Mouse (Mus musculus): ENCODE measurements around the gene Lamc1. TPM values are rescaled to one million over a fixed set of nuclear protein-coding genes. Genes with fewer than 3 reads are reported as not detected.

The Lamc1 gene
- polyA plus RNA-seq, 1 experiment from 2014 or later = 14.4 TPM

DNA sequence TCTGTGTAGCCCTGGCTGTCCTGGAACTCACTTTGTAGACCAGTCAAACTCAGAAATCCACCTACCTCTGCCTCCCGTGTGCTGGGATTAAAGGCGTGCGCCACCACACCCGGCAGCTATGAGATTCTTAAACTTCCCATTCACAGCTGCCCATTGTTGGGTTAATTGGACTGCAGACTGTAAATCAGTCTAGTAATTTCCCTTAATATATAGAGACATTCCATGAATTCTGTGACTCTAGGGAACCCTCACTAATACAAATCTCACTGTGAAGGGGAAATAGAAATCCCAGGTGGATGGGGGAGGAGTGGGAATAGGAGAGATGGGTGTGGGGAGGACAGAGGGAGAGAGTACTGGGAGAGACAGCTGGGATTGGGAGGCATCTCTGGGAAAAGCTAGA is 29.3 kb upstream of the Lamc1 start:
- no peak overlapping the region for H3K4me2 ChIP-seq (ENCODE audit: low read length)
- no peak overlapping the region for H3K27ac ChIP-seq (ENCODE audit: low read length)
- H3K4me1 ChIP-seq (replicated peaks; ENCODE audit: control insufficient read depth, insufficient read depth, low read length) = no peaks in the 10 kb centered on the region
- no peak overlapping the region for H3K9ac ChIP-seq (replicated peaks; ENCODE audit: low read depth, low read length)
- H3K9me3 ChIP-seq (ENCODE audit: control insufficient read depth, low read length) = no peaks in the 10 kb centered on the region
- no peaks in the 10 kb centered on the region for H3K27me3 ChIP-seq (replicated peaks; ENCODE audit: control insufficient read depth, insufficient read depth, low read length)
- ATAC-seq = no peak
- H3K36me3 ChIP-seq (ENCODE audit: control insufficient read depth, insufficient read depth) = no peaks in the 10 kb centered on the region
- WGBS = 78% methylated on average over 4 of the region's 4 CpGs
- no peak overlapping the region for H3K4me3 ChIP-seq (replicated peaks; ENCODE audit: low read length)

DNA sequence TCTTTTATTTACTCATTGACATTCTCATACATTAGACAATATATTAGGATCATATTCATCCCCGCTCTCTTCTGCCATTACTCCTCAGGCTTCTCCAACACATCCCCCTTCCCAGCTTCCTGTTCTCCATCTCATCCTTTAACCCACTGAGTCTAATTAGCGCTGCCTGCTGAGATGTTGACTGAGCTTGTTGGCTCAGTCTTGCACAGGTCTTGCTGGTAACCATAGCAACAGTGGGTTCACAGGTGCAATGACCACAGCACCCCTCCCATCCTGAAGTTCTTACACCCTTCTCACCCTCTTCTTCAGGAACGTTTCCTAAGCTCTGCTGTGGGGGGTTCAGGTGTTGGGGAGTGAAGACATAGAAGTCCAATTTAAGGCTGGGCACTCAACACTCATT is 28.0 kb upstream of the Lamc1 start:
- Histone ChIP-seq H3K4me1 (replicated peaks; ENCODE audit: control insufficient read depth, insufficient read depth, low read length) (no peaks in the 10 kb centered on the region), H3K9me3 (ENCODE audit: control insufficient read depth, low read length) (no peaks in the 10 kb centered on the region), H3K27me3 (replicated peaks; ENCODE audit: control insufficient read depth, insufficient read depth, low read length) (no peaks in the 10 kb centered on the region), H3K4me3 (replicated peaks; ENCODE audit: low read length) (no peak overlapping the region), H3K9ac (replicated peaks; ENCODE audit: low read depth, low read length) (no peak overlapping the region), H3K27ac (ENCODE audit: low read length) (no peak overlapping the region), H3K4me2 (ENCODE audit: low read length) (no peak overlapping the region), H3K36me3 (ENCODE audit: control insufficient read depth, insufficient read depth) (no peaks in the 10 kb centered on the region)
- WGBS = 41% methylated on average over 3 of the region's 3 CpGs
- ATAC-seq = no peak

DNA sequence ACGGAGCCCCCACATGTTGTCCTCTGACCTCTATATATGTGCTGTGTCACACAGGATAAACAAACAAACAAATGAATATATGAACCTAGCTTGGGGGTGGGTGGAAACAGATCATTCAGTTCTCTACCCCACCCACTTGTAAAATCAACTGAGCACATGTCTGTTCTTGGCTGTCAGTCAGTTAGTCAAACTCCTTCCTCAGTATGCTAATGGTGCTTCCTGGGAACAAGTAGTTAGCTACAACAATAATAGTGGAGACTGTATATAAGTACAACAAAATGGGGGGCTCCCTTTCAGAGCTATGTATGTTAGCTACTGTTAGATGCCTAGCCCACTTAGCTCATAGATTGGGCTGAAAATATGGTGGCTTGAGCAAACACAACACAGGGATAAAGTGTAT is 24.6 kb upstream of the Lamc1 start:
- Histone ChIP-seq H3K9ac (replicated peaks; ENCODE audit: low read depth, low read length) (no peak overlapping the region), H3K9me3 (ENCODE audit: control insufficient read depth, low read length) (no peaks in the 10 kb centered on the region), H3K4me1 (replicated peaks; ENCODE audit: control insufficient read depth, insufficient read depth, low read length) (no peaks in the 10 kb centered on the region), H3K27ac (ENCODE audit: low read length) (no peak overlapping the region), H3K4me2 (ENCODE audit: low read length) (no peak overlapping the region), H3K27me3 (replicated peaks; ENCODE audit: control insufficient read depth, insufficient read depth, low read length) (no peaks in the 10 kb centered on the region), H3K4me3 (replicated peaks; ENCODE audit: low read length) (no peak overlapping the region), H3K36me3 (ENCODE audit: control insufficient read depth, insufficient read depth) (no peaks in the 10 kb centered on the region)
- 88% methylated on average over 1 of the region's 1 CpGs for WGBS
- no peak for ATAC-seq

DNA sequence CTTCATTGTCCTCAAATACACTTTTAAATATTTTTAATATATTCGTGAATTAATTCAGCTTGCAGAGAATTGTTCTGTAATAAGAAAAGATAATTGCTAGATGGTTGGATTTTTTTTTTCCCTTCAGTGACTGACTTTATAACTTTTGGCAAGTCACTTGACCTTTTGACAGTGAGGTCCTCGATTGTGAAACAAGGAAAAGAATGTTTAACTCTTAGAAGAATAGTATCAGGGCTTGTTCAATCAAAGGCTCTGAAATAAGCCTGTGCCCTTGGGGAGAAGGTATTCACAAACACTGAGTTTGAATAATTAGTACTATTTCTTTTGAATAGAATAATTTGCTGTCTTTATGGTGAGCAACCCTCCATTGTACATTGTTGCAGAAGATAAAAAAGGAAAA is 21.9 kb upstream of the Lamc1 start:
- ATAC-seq = no peak
- Histone ChIP-seq H3K9me3 (ENCODE audit: control insufficient read depth, low read length) (no peaks in the 10 kb centered on the region), H3K4me2 (ENCODE audit: low read length) (no peak overlapping the region), H3K36me3 (ENCODE audit: control insufficient read depth, insufficient read depth) (no peaks in the 10 kb centered on the region), H3K27ac (ENCODE audit: low read length) (no peak overlapping the region), H3K4me3 (replicated peaks; ENCODE audit: low read length) (no peak overlapping the region), H3K4me1 (replicated peaks; ENCODE audit: control insufficient read depth, insufficient read depth, low read length) (no peaks in the 10 kb centered on the region), H3K9ac (replicated peaks; ENCODE audit: low read depth, low read length) (no peak overlapping the region), H3K27me3 (replicated peaks; ENCODE audit: control insufficient read depth, insufficient read depth, low read length) (no peaks in the 10 kb centered on the region)
- WGBS = 39% methylated on average over 2 of the region's 2 CpGs

DNA sequence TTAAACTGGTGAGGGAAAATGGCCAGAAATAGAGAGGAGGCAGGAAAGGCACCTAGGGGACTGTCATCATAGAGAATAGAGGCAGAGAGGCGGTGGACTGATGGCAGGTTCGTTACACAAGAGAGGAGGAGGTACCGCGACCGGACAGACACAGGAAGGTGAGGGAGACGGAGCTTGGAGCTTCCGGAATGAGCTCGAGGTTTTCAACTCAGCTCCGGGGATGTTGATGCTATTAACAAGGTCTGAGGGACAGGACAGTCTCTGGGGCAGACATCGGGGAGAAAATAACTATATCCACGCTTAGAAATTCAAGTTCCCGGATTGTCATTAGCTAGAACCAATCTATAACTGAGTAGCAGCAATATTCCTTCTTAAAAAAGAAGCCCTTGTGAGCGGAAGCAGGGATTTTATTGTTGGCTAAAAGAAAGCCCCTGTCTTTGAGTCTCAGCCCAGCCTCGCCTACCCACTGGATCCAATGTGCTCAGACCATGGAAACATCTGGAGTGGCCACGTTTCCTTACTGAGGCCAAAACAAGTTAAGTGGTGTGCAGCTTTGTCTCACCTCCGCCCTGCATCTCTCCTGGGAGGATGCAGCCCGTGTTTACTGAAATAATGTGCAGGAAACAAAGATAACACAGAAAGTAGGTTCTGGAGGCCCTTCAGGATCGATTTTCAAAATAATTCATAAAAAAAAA is 21.3 kb upstream of the Lamc1 start:
- Histone ChIP-seq H3K4me2 (ENCODE audit: low read length) (no peak overlapping the region), H3K4me3 (replicated peaks; ENCODE audit: low read length) (no peak overlapping the region), H3K9ac (replicated peaks; ENCODE audit: low read depth, low read length) (no peak overlapping the region), H3K4me1 (replicated peaks; ENCODE audit: control insufficient read depth, insufficient read depth, low read length) (no peaks in the 10 kb centered on the region), H3K27me3 (replicated peaks; ENCODE audit: control insufficient read depth, insufficient read depth, low read length) (no peaks in the 10 kb centered on the region), H3K9me3 (ENCODE audit: control insufficient read depth, low read length) (no peaks in the 10 kb centered on the region), H3K27ac (ENCODE audit: low read length) (no peak overlapping the region), H3K36me3 (ENCODE audit: control insufficient read depth, insufficient read depth) (no peaks in the 10 kb centered on the region)
- ATAC-seq = no peak
- WGBS = 63% methylated on average over 18 of the region's 18 CpGs

DNA sequence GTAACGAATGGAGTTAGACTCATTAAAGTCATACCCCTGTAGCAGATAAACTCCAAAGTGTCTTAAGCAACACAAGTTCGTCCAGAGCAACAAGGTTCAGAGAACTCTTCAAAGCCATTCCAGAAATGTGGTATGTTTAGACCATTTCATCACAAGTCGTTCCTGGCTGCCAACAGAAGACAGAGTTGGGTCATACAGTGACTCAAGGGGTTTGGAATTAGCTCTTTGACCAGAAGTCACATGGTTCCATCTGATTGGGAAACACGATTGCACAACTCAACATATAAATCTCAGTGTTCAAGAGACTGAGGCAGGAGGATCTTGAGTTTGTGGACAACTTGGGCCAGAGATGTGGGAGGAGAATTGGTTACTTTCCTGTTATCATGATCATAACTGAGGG is 18.4 kb upstream of the Lamc1 start:
- no peak overlapping the region for H3K4me2 ChIP-seq (ENCODE audit: low read length)
- H3K9ac ChIP-seq (replicated peaks; ENCODE audit: low read depth, low read length) = no peak overlapping the region
- no peak overlapping the region for H3K27ac ChIP-seq (ENCODE audit: low read length)
- 78% methylated on average over 4 of the region's 4 CpGs for WGBS
- no peak for ATAC-seq
- H3K36me3 ChIP-seq (ENCODE audit: control insufficient read depth, insufficient read depth) = no peaks in the 10 kb centered on the region
- no peaks in the 10 kb centered on the region for H3K9me3 ChIP-seq (ENCODE audit: control insufficient read depth, low read length)
- H3K4me3 ChIP-seq (replicated peaks; ENCODE audit: low read length) = no peak overlapping the region
- no peaks in the 10 kb centered on the region for H3K27me3 ChIP-seq (replicated peaks; ENCODE audit: control insufficient read depth, insufficient read depth, low read length)
- no peaks in the 10 kb centered on the region for H3K4me1 ChIP-seq (replicated peaks; ENCODE audit: control insufficient read depth, insufficient read depth, low read length)

DNA sequence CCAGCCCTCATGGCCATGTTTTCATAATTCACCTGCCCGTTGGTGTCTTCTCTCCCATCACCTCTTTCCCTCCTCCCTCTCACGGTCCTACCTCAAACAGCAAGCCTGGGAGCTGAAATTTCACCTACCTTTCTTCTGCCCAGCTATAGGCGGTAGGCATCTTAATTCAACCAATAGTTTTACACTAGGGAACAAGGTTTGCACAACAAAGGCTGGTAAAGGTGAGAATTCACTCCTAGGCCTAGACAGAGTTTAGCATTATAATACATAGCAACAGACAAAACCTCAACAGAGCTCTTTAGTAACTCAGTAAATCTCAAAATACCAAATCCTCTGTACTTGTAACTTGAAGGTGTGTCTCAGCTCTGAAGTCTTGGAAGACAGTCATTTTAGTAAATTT is 15.1 kb upstream of the Lamc1 start:
- WGBS = 67% methylated on average over 3 of the region's 3 CpGs
- H3K36me3 ChIP-seq (ENCODE audit: control insufficient read depth, insufficient read depth) = no peaks in the 10 kb centered on the region

DNA sequence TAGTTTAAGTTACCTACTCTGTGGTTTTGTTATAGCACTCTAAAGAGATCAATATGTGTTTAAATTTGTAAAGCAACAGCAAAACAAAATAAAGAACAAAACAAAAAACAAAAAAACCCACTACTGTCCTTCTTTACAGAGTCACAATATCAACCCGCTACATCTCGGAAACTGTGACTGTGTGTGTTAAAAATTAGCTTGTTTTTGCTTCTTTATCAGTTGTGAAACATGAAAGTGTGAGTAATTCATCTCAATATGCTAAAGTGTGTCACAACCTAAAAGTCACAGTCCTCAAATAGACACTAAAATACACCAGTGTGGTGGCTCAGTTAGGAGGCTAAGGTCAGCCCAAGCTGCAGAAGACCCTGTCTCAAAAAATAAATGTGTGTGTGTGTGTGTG is 14.5 kb upstream of the Lamc1 start:
- WGBS = 99% methylated on average over 2 of the region's 2 CpGs
- no peak for ATAC-seq
- Histone ChIP-seq H3K9ac (replicated peaks; ENCODE audit: low read depth, low read length) (no peak overlapping the region), H3K27ac (ENCODE audit: low read length) (no peak overlapping the region), H3K27me3 (replicated peaks; ENCODE audit: control insufficient read depth, insufficient read depth, low read length) (no peaks in the 10 kb centered on the region), H3K4me2 (ENCODE audit: low read length) (no peak overlapping the region), H3K4me1 (replicated peaks; ENCODE audit: control insufficient read depth, insufficient read depth, low read length) (no peaks in the 10 kb centered on the region), H3K36me3 (ENCODE audit: control insufficient read depth, insufficient read depth) (no peaks in the 10 kb centered on the region), H3K9me3 (ENCODE audit: control insufficient read depth, low read length) (no peaks in the 10 kb centered on the region), H3K4me3 (replicated peaks; ENCODE audit: low read length) (no peak overlapping the region)

More for the DNA sequence above, 15.1 kb upstream of the Lamc1 start:
- Histone ChIP-seq H3K27ac (ENCODE audit: low read length) (no peak overlapping the region), H3K4me2 (ENCODE audit: low read length) (no peak overlapping the region), H3K9me3 (ENCODE audit: control insufficient read depth, low read length) (no peaks in the 10 kb centered on the region), H3K4me1 (replicated peaks; ENCODE audit: control insufficient read depth, insufficient read depth, low read length) (no peaks in the 10 kb centered on the region), H3K27me3 (replicated peaks; ENCODE audit: control insufficient read depth, insufficient read depth, low read length) (no peaks in the 10 kb centered on the region), H3K9ac (replicated peaks; ENCODE audit: low read depth, low read length) (no peak overlapping the region), H3K4me3 (replicated peaks; ENCODE audit: low read length) (no peak overlapping the region)
- no peak for ATAC-seq

DNA sequence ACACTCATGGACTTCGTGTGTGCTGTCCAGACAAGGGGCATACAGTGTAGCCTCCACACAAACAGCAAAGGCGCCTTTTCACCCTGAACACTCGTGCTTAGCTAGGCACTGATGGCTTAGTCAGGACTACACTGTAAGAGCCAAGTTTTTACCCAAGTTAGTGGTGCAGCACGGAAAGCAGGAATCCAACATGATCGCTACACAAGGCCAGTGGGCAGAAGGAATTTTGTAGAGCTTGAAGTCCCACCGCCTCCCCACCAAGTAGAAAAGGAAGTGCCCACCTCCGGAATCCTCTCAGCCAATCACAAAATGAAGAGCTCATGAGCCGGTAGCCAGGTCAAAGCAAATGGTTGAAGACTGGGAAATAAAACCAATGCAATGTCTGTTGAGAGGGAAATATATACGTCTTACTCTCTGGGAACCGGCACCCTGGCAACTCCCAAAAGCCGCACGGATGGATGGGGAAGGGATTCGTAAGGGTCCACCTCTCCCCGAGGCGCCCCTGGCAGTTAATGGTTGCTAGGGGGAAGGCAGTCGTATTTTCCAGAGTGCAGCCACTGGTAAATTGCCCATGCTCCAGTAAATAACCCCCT is 13.2 kb upstream of the Lamc1 start:
- Histone ChIP-seq H3K4me2 (ENCODE audit: low read length) (peak overlapping the region; percentile 25; the same call in 1 of the 2 replicates), H3K4me3 (replicated peaks; ENCODE audit: low read length) (peak overlapping the region; percentile 10; the same call in 1 of the 2 replicates), H3K27ac (ENCODE audit: low read length) (no peak overlapping the region), H3K27me3 (replicated peaks; ENCODE audit: control insufficient read depth, insufficient read depth, low read length) (no peaks in the 10 kb centered on the region), H3K9me3 (ENCODE audit: control insufficient read depth, low read length) (no peaks in the 10 kb centered on the region), H3K36me3 (ENCODE audit: control insufficient read depth, insufficient read depth) (no peaks in the 10 kb centered on the region), H3K4me1 (replicated peaks; ENCODE audit: control insufficient read depth, insufficient read depth, low read length) (no peaks in the 10 kb centered on the region), H3K9ac (replicated peaks; ENCODE audit: low read depth, low read length) (no peak overlapping the region)
- ATAC-seq = no peak
- WGBS = 56% methylated on average over 16 of the region's 16 CpGs
